Mouse (Mus musculus) left cerebral cortex, adult 18-20 months (tissue): Measurements from ENCODE around the gene Comp. TPM values are rescaled to one million over a fixed set of nuclear protein-coding genes. Genes with fewer than 3 reads are reported as not detected.
A peak's percentile ranks its signal among the peaks of the same experiment; 100 is the strongest.

Experiments used
- DNase-seq, 2 experiments: peaks; one replicate each; pipeline ENCODE4 v3.0.0; 2021 to 2022; ENCODE audit warnings: low spot score in 2 of 2, mixed read lengths in 1 of 2
- total RNA-seq, 2 experiments: library from RNA; stranded (reverse); gene quantifications; 2 replicates each; pipeline ENCODE4 v1.2.3; 2021

Comp gene
- total RNA-seq, 2 experiments from 2014 or later, result 0.30 to 0.33 TPM

GRCm38 (mm10) chr8:70395649-70396048 lies 22.3 kb downstream of the Comp start:
- no peak for DNase-seq

- no peak for DNase-seq
These were observed 22.8 kb downstream of the Comp start for GRCm38 (mm10) chr8:70396184-70396583.

- no peak for DNase-seq
These were observed 24.5 kb downstream of the Comp start for GRCm38 (mm10) chr8:70397611-70398563.

GRCm38 (mm10) chr8:70404212-70404611 lies 30.9 kb downstream of the Comp start:
- no peak for DNase-seq

GRCm38 (mm10) chr8:70405189-70405588 lies 31.8 kb downstream of the Comp start:
- DNase-seq, result no peak

- DNase-seq, result no peak
These were observed 33.2 kb downstream of the Comp start for GRCm38 (mm10) chr8:70406427-70407069.

GRCm38 (mm10) chr8:70408301-70408700 lies 34.9 kb downstream of the Comp start:
- no peak for DNase-seq

GRCm38 (mm10) chr8:70409019-70409418 lies 35.7 kb downstream of the Comp start:
- no peak for DNase-seq

GRCm38 (mm10) chr8:70409455-70409871 lies 36.1 kb downstream of the Comp start:
- DNase-seq, result peak; percentile 40 to 57

GRCm38 (mm10) chr8:70410281-70410680 lies 36.9 kb downstream of the Comp start:
- no peak for DNase-seq

GRCm38 (mm10) chr8:70414310-70414946 lies 41.1 kb downstream of the Comp start:
- no peak for DNase-seq

- DNase-seq, result peak; percentile 31 to 49
These were observed 42.4 kb downstream of the Comp start for GRCm38 (mm10) chr8:70415540-70416451.

- peak; percentile 61 to 70 for DNase-seq
These were observed 43.6 kb downstream of the Comp start for GRCm38 (mm10) chr8:70416941-70417340.

- peak; percentile 73 to 88 for DNase-seq
These were observed 44.6 kb downstream of the Comp start for GRCm38 (mm10) chr8:70417914-70418313.

- peak; percentile 55 to 76 for DNase-seq
These were observed 45.6 kb downstream of the Comp start for GRCm38 (mm10) chr8:70418954-70419353.

- DNase-seq, result no peak
These were observed 46.7 kb downstream of the Comp start for GRCm38 (mm10) chr8:70419879-70420643.

GRCm38 (mm10) chr8:70421349-70422104 lies 48.2 kb downstream of the Comp start:
- no peak for DNase-seq

- DNase-seq, result no peak
These were observed 49.4 kb downstream of the Comp start for GRCm38 (mm10) chr8:70422722-70423121.

- DNase-seq, result no peak
These were observed 53.0 kb downstream of the Comp start for GRCm38 (mm10) chr8:70426300-70426907.
